Mouse (Mus musculus) heart, adult 2 months (tissue): Measurements from ENCODE around the gene Inafm2.

Experiments
- EP300 ChIP-seq: fragments of 200-500 bp; IDR thresholded peaks from 2 replicates; pipeline ENCODE4 v1.6.1; 2011; ENCODE audit warnings: low read depth, low read length, control low read depth; ENCODE audit not compliant: insufficient read depth
- POLR2A ChIP-seq: fragments of 200-500 bp; IDR thresholded peaks from 2 replicates; pipeline ENCODE4 v1.6.1; 2011; ENCODE audit warnings: mild to moderate bottlenecking, low read depth, low read length, control low read depth; ENCODE audit not compliant: insufficient read depth

DNA sequence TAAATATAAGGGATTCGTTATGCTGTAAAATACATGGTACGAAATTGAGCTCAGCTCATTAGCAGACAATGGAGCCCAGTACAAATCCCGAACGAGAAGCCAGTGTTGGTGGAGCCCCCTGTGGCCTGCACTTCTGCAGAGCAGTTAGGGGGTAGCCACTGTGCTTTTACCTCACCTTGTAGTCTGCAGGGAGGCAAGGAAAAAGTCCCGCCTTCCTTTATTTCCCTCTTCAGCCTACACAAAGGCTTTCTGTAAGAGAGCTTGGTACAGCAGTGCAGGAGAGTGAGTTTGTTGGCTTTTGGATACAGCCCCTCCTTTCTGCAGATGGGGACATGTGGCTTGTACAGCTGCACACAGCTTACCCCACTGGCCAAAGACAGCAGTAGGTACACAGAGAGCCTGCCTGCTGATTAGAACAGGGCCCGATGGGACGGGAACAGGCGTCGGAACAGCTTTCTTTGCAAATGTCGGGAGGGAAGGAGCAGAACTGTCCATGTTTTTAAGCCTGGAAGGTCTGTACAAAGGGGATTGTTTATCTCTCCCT is 3.9 kb downstream of the Inafm2 start:
- TF ChIP-seq POLR2A (peak; percentile 47; the same call in 1 of the 2 replicates), EP300 (peak; percentile 81; the same call in 1 of the 2 replicates)
